Mouse (Mus musculus): ENCODE results near the gene Lsm8. TPM values are rescaled to one million over a fixed set of nuclear protein-coding genes. Genes with fewer than 3 reads are reported as not detected.
"Not testable (repeated sequence)": the region's sequence is repeated elsewhere in the genome, so short reads cannot be mapped to it uniquely, and the experiment has no call there.

Lsm8 gene
- 133 and 153 TPM in 2 replicates for polyA plus RNA-seq (2015; fragmentation: Nextera tagmentation; extraction: Ambion mirVana)

GRCm38 (mm10) chr6:18848051-18848701 lies at the start of gene Lsm8:
TSS of gene Lsm8 (plus strand) at chr6:18848579.
- peak within 1 kb of the TSS; percentile 99 for H3K9ac ChIP-seq
- H3K36me3 ChIP-seq, result peaks cover 27% of the 10 kb centered on the region
- under 1% methylated on average over 37 of the region's 37 CpGs for WGBS
- H3K4me1 ChIP-seq, result peaks cover 17% of the 10 kb centered on the region
- peak within 1 kb of the TSS; percentile 92 for H3K4me3 ChIP-seq
- ATAC-seq (ENCODE audit: extremely low read depth, insufficient number of reproducible peaks, low FRiP score, low TSS enrichment), result peak; percentile 100
- H3K27me3 ChIP-seq (replicated peaks), result no peaks in the 10 kb centered on the region
- peak within 1 kb of the TSS; percentile 98 for H3K27ac ChIP-seq (replicated peaks)
- H3K4me2 ChIP-seq, result peak within 1 kb of the TSS; percentile 74
- H3K9me3 ChIP-seq, result no peaks in the 10 kb centered on the region

- no peak overlapping the region for H3K27ac ChIP-seq (replicated peaks)
- no peak overlapping the region for H3K4me2 ChIP-seq
- no peaks in the 10 kb centered on the region for H3K27me3 ChIP-seq (replicated peaks)
- H3K36me3 ChIP-seq, result no peaks in the 10 kb centered on the region
- H3K9me3 ChIP-seq, result no peaks in the 10 kb centered on the region
- ATAC-seq (ENCODE audit: extremely low read depth, insufficient number of reproducible peaks, low FRiP score, low TSS enrichment), result no peak
- H3K9ac ChIP-seq, result no peak overlapping the region
- H3K4me3 ChIP-seq, result no peak overlapping the region
- no peaks in the 10 kb centered on the region for H3K4me1 ChIP-seq
- 78% methylated on average over 2 of the region's 2 CpGs for WGBS
Measured at GRCm38 (mm10) chr6:18800869-18801511, 47.4 kb upstream of the Lsm8 start.

- H3K4me2 ChIP-seq, result no peak overlapping the region
- ATAC-seq (ENCODE audit: extremely low read depth, insufficient number of reproducible peaks, low FRiP score, low TSS enrichment), result no peak
- no peak overlapping the region for H3K9ac ChIP-seq
- H3K9me3 ChIP-seq, result no peaks in the 10 kb centered on the region
- 81% methylated on average over 1 of the region's 1 CpGs for WGBS
- H3K27ac ChIP-seq (replicated peaks), result no peak overlapping the region
- H3K4me3 ChIP-seq, result no peak overlapping the region
- no peaks in the 10 kb centered on the region for H3K27me3 ChIP-seq (replicated peaks)
- no peaks in the 10 kb centered on the region for H3K4me1 ChIP-seq
- no peaks in the 10 kb centered on the region for H3K36me3 ChIP-seq
Measured at GRCm38 (mm10) chr6:18812623-18813022, 35.8 kb upstream of the Lsm8 start.

GRCm38 (mm10) chr6:18815606-18816005 lies 32.8 kb upstream of the Lsm8 start:
- Histone ChIP-seq H3K27ac (replicated peaks) (no peak overlapping the region), H3K4me3 (no peak overlapping the region), H3K36me3 (no peaks in the 10 kb centered on the region), H3K4me1 (no peaks in the 10 kb centered on the region), H3K9ac (no peak overlapping the region), H3K9me3 (no peaks in the 10 kb centered on the region), H3K27me3 (replicated peaks) (no peaks in the 10 kb centered on the region), H3K4me2 (no peak overlapping the region)
- 71% methylated on average over 2 of the region's 2 CpGs for WGBS
- no peak for ATAC-seq (ENCODE audit: extremely low read depth, insufficient number of reproducible peaks, low FRiP score, low TSS enrichment)

- Histone ChIP-seq H3K9ac (no peak overlapping the region), H3K4me1 (no peaks in the 10 kb centered on the region), H3K4me2 (no peak overlapping the region), H3K36me3 (no peaks in the 10 kb centered on the region), H3K27ac (replicated peaks) (no peak overlapping the region), H3K27me3 (replicated peaks) (no peaks in the 10 kb centered on the region), H3K4me3 (no peak overlapping the region), H3K9me3 (no peaks in the 10 kb centered on the region)
- WGBS, result 12% methylated on average over 4 of the region's 4 CpGs
- no peak for ATAC-seq (ENCODE audit: extremely low read depth, insufficient number of reproducible peaks, low FRiP score, low TSS enrichment)
Measured at GRCm38 (mm10) chr6:18819343-18819742, 29.0 kb upstream of the Lsm8 start.

GRCm38 (mm10) chr6:18820246-18820645 lies 28.1 kb upstream of the Lsm8 start:
- H3K4me2 ChIP-seq, result no peak overlapping the region
- no peak overlapping the region for H3K9ac ChIP-seq
- 62% methylated on average over 4 of the region's 4 CpGs for WGBS
- H3K36me3 ChIP-seq, result no peaks in the 10 kb centered on the region
- no peaks in the 10 kb centered on the region for H3K9me3 ChIP-seq
- no peaks in the 10 kb centered on the region for H3K4me1 ChIP-seq
- ATAC-seq (ENCODE audit: extremely low read depth, insufficient number of reproducible peaks, low FRiP score, low TSS enrichment), result no peak
- no peaks in the 10 kb centered on the region for H3K27me3 ChIP-seq (replicated peaks)
- no peak overlapping the region for H3K4me3 ChIP-seq
- H3K27ac ChIP-seq (replicated peaks), result no peak overlapping the region

GRCm38 (mm10) chr6:18822812-18823211 lies 25.6 kb upstream of the Lsm8 start:
- Histone ChIP-seq H3K27ac (replicated peaks) (no peak overlapping the region), H3K9ac (no peak overlapping the region), H3K4me2 (no peak overlapping the region), H3K9me3 (no peaks in the 10 kb centered on the region), H3K4me1 (no peaks in the 10 kb centered on the region), H3K36me3 (no peaks in the 10 kb centered on the region), H3K4me3 (no peak overlapping the region), H3K27me3 (replicated peaks) (no peaks in the 10 kb centered on the region)
- ATAC-seq (ENCODE audit: extremely low read depth, insufficient number of reproducible peaks, low FRiP score, low TSS enrichment), result no peak
- 62% methylated on average over 1 of the region's 1 CpGs for WGBS

GRCm38 (mm10) chr6:18832958-18833357 lies 15.4 kb upstream of the Lsm8 start:
- no peak overlapping the region for H3K27ac ChIP-seq (replicated peaks)
- H3K27me3 ChIP-seq (replicated peaks), result no peaks in the 10 kb centered on the region
- no peak overlapping the region for H3K4me2 ChIP-seq
- H3K9me3 ChIP-seq, result 0 out of 2 replicates have a peak, but pooled peaks cover 2% of the 10 kb centered on the region
- no peak overlapping the region for H3K4me3 ChIP-seq
- H3K9ac ChIP-seq, result no peak overlapping the region
- H3K36me3 ChIP-seq, result no peaks in the 10 kb centered on the region
- WGBS, result 54% methylated on average over 1 of the region's 1 CpGs
- no peak for ATAC-seq (ENCODE audit: extremely low read depth, insufficient number of reproducible peaks, low FRiP score, low TSS enrichment)
- no peaks in the 10 kb centered on the region for H3K4me1 ChIP-seq

GRCm38 (mm10) chr6:18844529-18844928 lies 3.9 kb upstream of the Lsm8 start:
- not testable (repeated sequence) for H3K4me2 ChIP-seq; H3K36me3 ChIP-seq; H3K9ac ChIP-seq; H3K27ac ChIP-seq (replicated peaks); H3K9me3 ChIP-seq; H3K4me1 ChIP-seq; ATAC-seq (ENCODE audit: extremely low read depth, insufficient number of reproducible peaks, low FRiP score, low TSS enrichment); H3K27me3 ChIP-seq (replicated peaks); H3K4me3 ChIP-seq
- WGBS, result no CpG with 5 or more reads among the region's 11 CpGs

- WGBS, result 5% methylated on average over 5 of the region's 7 CpGs
- Histone ChIP-seq H3K4me1 (peaks cover 13% of the 10 kb centered on the region), H3K4me3 (peak overlapping the region; percentile 21; the same call in 1 of the 2 replicates), H3K4me2 (peak overlapping the region; percentile 35; the same call in 1 of the 2 replicates)
- not testable (repeated sequence) for H3K27me3 ChIP-seq (replicated peaks); H3K27ac ChIP-seq (replicated peaks); H3K9me3 ChIP-seq; H3K36me3 ChIP-seq; H3K9ac ChIP-seq; ATAC-seq (ENCODE audit: extremely low read depth, insufficient number of reproducible peaks, low FRiP score, low TSS enrichment)
Measured at GRCm38 (mm10) chr6:18845571-18845970, 2.8 kb upstream of the Lsm8 start.

GRCm38 (mm10) chr6:18848702-18849061 lies 303 bp downstream of the Lsm8 start:
- peak overlapping the region; percentile 92 for H3K4me3 ChIP-seq
- WGBS, result 0% methylated on average over 28 of the region's 28 CpGs
- no peaks in the 10 kb centered on the region for H3K9me3 ChIP-seq
- peaks cover 31% of the 10 kb centered on the region for H3K36me3 ChIP-seq
- H3K9ac ChIP-seq, result peak overlapping the region; percentile 99
- peak overlapping the region; percentile 98 for H3K27ac ChIP-seq (replicated peaks)
- H3K4me1 ChIP-seq, result peaks cover 17% of the 10 kb centered on the region
- H3K4me2 ChIP-seq, result peak overlapping the region; percentile 74
- ATAC-seq (ENCODE audit: extremely low read depth, insufficient number of reproducible peaks, low FRiP score, low TSS enrichment), result no peak
- no peaks in the 10 kb centered on the region for H3K27me3 ChIP-seq (replicated peaks)

GRCm38 (mm10) chr6:18855323-18855722 lies 6.9 kb downstream of the Lsm8 start:
- no peaks in the 10 kb centered on the region for H3K27me3 ChIP-seq (replicated peaks)
- H3K4me2 ChIP-seq, result no peak overlapping the region
- no peak overlapping the region for H3K4me3 ChIP-seq
- no peak overlapping the region for H3K27ac ChIP-seq (replicated peaks)
- no peak for ATAC-seq (ENCODE audit: extremely low read depth, insufficient number of reproducible peaks, low FRiP score, low TSS enrichment)
- peaks cover 77% of the 10 kb centered on the region for H3K36me3 ChIP-seq
- peaks cover 5% of the 10 kb centered on the region; the same call in 1 of the 2 replicates for H3K4me1 ChIP-seq
- H3K9ac ChIP-seq, result no peak overlapping the region
- H3K9me3 ChIP-seq, result no peaks in the 10 kb centered on the region
